Mouse (Mus musculus) limb, embryonic 15.5 days (tissue): ENCODE results near the gene Vwce. TPM values are rescaled to one million over a fixed set of nuclear protein-coding genes. Genes with fewer than 3 reads are reported as not detected.
A peak's percentile ranks its signal among the peaks of the same experiment; 100 is the strongest.

Experiments
- ATAC-seq: fragments of 200-750 bp; cut with Nextera tagmentation; 2 replicates; pipeline ENCODE4 v1.8.0; 2017; ENCODE audit warnings: low read depth, moderate TSS enrichment; ENCODE audit not compliant: insufficient number of reproducible peaks, low FRiP score, low TSS enrichment
- H3K27ac ChIP-seq: fragments of 300-500 bp; sonication (generic); 2 replicates; pipeline ENCODE4 v1.5.1; 2015; ENCODE audit warnings: moderate library complexity, mild to moderate bottlenecking, inconsistent platforms
- H3K27me3 ChIP-seq: fragments of 300-500 bp; sonication (generic); 2 replicates; pipeline ENCODE4 v1.6.1; 2015; ENCODE audit warnings: inconsistent platforms
- H3K36me3 ChIP-seq: fragments of 300-500 bp; sonication (generic); 2 replicates; pipeline ENCODE4 v1.6.1; 2015; ENCODE audit warnings: inconsistent platforms
- H3K4me1 ChIP-seq: fragments of 300-500 bp; sonication (generic); 2 replicates; pipeline ENCODE4 v1.6.1; 2015; ENCODE audit warnings: inconsistent platforms
- H3K4me2 ChIP-seq: fragments of 300-500 bp; sonication (generic); 2 replicates; pipeline ENCODE4 v1.6.1; 2015; ENCODE audit warnings: mild to moderate bottlenecking, inconsistent platforms
- H3K4me3 ChIP-seq: fragments of 300-500 bp; sonication (generic); 2 replicates; pipeline ENCODE4 v1.5.1; 2015; ENCODE audit warnings: mild to moderate bottlenecking, inconsistent platforms
- H3K9ac ChIP-seq: fragments of 300-500 bp; sonication (generic); 2 replicates; pipeline ENCODE4 v1.6.1; 2015; ENCODE audit warnings: inconsistent platforms
- H3K9me3 ChIP-seq: fragments of 300-500 bp; sonication (generic); 2 replicates; pipeline ENCODE4 v1.6.1; 2016; ENCODE audit warnings: inconsistent platforms
- WGBS: fragments of 180-500 bp; shearing (Covaris S2); methylation state at CpG from one replicate; pipeline ENCODE4 v1.1.7; 2015; 5-methylcytosine and 5-hydroxymethylcytosine counted together
- polyA plus RNA-seq: library from polyadenylated mRNA; unstranded; fragments of >200 nt; fragmentation: Nextera tagmentation; extraction: Ambion mirVana; gene quantifications from 2 replicates; pipeline ENCODE4 v1.2.1, GENCODE M21; 2015

Vwce gene
- polyA plus RNA-seq: 2.8 and 3.1 TPM in 2 replicates

DNA sequence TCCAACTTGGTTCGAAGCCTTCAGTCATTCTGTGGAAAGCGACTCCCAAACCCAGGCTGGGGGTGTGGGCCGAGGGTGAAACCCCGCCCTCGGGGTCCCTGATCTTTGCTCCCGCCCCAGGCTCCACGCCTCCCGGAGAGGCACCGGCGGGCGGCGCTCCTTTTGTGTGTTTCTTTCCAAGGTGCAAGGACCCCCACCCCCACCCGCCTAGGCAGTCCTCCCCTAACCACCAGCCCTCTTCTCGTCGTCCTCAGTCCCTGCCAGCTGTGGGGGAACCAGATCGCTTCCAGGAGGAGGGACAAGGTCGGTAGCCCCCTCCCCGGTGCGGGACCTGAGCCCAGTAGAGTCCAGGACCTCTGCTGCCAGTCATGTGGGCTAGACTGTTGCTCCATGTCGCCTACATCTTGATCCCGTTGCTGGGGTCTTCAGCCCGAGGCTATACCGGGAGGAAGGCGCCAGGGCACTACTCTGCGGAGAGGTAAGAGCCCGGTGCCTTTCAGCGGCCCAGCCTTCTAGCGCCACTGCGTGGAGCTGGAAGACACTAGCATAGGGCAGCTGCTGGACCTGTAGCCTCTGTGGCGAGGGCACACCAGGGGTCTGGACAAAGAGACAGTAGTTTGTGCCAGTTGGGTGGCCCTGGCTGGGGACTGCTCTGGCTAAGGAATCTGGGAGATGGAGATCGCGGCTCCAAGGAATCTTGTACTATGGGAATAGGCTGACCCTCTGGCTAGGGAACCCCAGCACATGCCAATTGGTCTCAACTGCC lies at the start of gene Vwce:
Gene Vwce (plus strand): TSS at position 108 of the 766 bp plus-strand sequence.
- peak; percentile 62 for ATAC-seq
- Histone ChIP-seq H3K4me2 (peak within 1 kb of the TSS; percentile 97), H3K36me3 (peaks cover 25% of the 10 kb centered on the region), H3K27me3 (no peaks in the 10 kb centered on the region), H3K4me3 (peak within 1 kb of the TSS; percentile 47), H3K4me1 (peaks cover 22% of the 10 kb centered on the region), H3K9me3 (no peaks in the 10 kb centered on the region), H3K9ac (peak within 1 kb of the TSS; percentile 47), H3K27ac (peak within 1 kb of the TSS; percentile 47)
- WGBS: 1% methylated on average over 32 of the region's 32 CpGs

DNA sequence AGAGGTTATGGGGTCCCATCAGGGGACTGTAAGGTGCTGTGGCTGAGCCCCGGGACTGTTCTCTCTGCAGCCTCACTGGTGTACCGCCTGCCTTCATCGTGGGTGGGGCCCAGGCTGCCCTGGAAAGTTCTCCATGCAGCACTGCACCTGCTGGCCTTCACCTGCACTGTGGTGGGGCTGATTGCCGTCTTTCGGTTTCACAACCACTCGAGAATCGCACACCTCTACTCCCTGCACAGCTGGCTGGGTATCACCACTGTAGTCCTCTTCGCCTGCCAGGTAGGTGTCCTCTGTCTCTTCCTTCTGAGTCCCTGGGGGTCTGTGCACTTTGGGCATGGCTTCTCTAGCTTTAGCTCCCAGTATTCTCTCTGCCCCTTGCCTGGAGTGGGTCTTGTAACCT lies 48.9 kb upstream of the Vwce start:
- no peaks in the 10 kb centered on the region for H3K27me3 ChIP-seq
- H3K9ac ChIP-seq: no peak overlapping the region
- no peak for ATAC-seq
- H3K4me1 ChIP-seq: peaks cover 7% of the 10 kb centered on the region
- no peaks in the 10 kb centered on the region for H3K9me3 ChIP-seq
- H3K36me3 ChIP-seq: peaks cover 23% of the 10 kb centered on the region
- H3K4me3 ChIP-seq: no peak overlapping the region
- WGBS: 88% methylated on average over 8 of the region's 8 CpGs
- no peak overlapping the region for H3K4me2 ChIP-seq
- no peak overlapping the region for H3K27ac ChIP-seq

DNA sequence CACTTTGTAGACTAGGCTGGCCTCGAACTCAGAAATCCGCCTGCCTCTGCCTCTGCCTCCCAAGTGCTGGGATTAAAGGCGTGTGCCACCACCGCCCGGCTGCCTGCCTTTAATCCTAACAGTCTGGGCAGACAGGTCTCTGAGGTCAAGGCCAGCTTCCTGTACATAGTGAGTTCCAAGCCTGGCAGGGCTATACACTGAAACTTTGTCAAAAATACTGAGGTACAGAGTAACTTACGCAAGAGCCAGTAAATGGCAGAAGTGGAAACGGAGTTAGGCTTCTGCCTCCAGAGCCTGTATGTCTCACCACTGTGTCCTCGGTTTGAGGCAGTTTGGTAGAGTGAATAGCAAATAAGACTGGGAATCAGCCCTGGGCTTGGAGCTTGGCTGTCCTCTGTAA lies 46.8 kb upstream of the Vwce start:
- no peak for ATAC-seq
- no peak overlapping the region for H3K9ac ChIP-seq
- WGBS: 86% methylated on average over 8 of the region's 8 CpGs
- H3K4me1 ChIP-seq: peaks cover 7% of the 10 kb centered on the region
- peaks cover 23% of the 10 kb centered on the region for H3K36me3 ChIP-seq
- H3K4me3 ChIP-seq: no peak overlapping the region
- H3K9me3 ChIP-seq: no peaks in the 10 kb centered on the region
- H3K27me3 ChIP-seq: no peaks in the 10 kb centered on the region
- no peak overlapping the region for H3K4me2 ChIP-seq
- no peak overlapping the region for H3K27ac ChIP-seq

DNA sequence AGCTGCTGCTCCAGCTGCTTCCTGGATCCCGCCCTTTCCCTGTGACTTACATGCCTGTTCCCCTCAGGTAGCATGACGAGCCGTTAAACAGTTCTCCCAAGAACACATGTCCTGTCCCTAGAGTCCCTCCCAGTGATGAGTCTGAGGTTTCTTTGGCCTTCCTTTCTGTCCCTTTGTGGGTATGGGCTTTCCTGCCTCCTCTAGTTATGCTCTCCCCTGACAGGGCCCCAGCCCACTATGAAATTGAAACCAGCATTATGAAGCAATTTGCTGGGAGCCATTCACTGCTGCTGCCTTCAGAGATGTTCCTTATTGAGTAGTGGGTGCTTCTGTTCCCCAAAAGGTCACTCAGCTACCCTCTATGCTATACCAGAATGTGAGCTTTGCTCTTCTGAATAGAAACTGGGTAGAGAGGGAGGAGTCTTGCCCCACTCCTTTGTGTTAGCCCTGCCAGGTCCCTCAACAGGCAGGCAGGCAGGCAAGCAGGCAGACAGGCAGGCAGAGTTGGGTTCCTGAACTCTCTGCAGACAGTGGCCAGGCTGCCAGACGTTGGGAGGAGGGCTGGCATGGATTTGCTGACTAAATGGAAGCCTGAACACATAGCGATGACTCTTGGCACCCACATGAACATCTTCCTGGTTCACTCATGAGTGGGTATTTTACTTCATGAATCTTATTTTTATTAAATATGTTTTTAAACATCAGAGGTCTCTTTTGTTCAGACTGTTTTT lies 44.7 kb upstream of the Vwce start:
- peak overlapping the region; percentile 18; the same call in 1 of the 2 replicates for H3K27ac ChIP-seq
- no peak overlapping the region for H3K9ac ChIP-seq
- H3K4me3 ChIP-seq: no peak overlapping the region
- no peak overlapping the region for H3K4me2 ChIP-seq
- H3K9me3 ChIP-seq: no peaks in the 10 kb centered on the region
- ATAC-seq: no peak
- WGBS: 61% methylated on average over 5 of the region's 5 CpGs
- no peaks in the 10 kb centered on the region for H3K27me3 ChIP-seq
- peaks cover 7% of the 10 kb centered on the region for H3K4me1 ChIP-seq
- H3K36me3 ChIP-seq: peaks cover 42% of the 10 kb centered on the region

DNA sequence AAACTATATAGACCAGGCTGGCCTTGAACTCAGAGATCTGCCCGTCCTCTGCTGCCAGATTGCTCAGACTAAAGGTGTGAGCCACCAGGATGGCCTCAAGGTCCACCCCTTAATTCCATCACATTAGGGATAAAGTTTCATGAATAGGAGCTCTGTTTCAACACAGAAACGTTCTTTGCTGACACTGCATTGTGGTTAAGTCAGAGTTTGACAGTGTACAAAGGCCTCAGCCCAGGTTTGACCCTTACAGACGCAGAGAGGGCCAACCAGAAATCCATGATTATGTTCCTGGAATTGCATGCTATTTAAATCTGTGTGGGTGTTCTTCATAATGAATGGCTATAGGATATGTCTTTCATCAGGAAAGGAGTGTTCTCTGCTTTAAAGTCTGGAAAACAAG lies 43.7 kb upstream of the Vwce start:
- Histone ChIP-seq H3K9ac (no peak overlapping the region), H3K9me3 (no peaks in the 10 kb centered on the region), H3K27me3 (no peaks in the 10 kb centered on the region), H3K4me2 (no peak overlapping the region), H3K36me3 (peaks cover 45% of the 10 kb centered on the region), H3K27ac (no peak overlapping the region), H3K4me1 (peaks cover 7% of the 10 kb centered on the region), H3K4me3 (no peak overlapping the region)
- no peak for ATAC-seq
- 65% methylated on average over 3 of the region's 3 CpGs for WGBS

DNA sequence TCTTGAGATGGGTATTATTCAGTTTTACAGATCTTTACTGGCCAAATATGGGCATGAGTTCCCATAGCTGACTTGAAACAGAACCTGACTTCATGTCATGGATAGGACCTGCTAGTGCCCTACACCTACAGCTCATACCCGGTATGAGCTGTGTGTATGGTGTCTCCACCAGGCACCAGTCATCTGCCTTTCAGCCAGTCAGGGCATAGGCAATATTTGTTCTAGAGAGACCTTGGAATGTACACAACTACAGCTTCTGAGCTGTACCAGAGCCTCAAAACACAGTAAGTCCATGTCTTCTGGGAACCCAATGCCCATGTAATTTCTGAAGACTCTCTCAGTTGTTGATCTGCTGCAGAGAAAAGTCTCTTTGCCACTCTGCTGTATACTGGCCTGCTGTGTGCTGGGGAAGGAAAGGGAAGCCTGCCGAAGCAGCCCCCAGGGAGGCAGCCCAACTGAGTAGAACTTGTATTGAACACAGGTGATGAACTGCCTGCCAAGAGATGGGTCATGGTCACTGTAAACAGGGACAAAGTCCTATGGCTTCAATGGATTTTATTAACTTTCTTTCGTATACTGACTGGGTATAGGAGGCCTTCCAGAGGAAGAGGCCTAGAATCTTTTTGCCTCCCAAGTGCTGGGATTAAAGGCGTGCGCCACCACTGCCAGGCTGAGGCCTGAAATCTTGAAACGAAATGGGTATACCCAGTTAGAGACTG lies 42.2 kb upstream of the Vwce start:
- peaks cover 7% of the 10 kb centered on the region for H3K4me1 ChIP-seq
- peak; percentile 62; the same call in 1 of the 2 replicates for ATAC-seq
- no peak overlapping the region for H3K4me2 ChIP-seq
- no peak overlapping the region for H3K9ac ChIP-seq
- no peak overlapping the region for H3K4me3 ChIP-seq
- no peaks in the 10 kb centered on the region for H3K27me3 ChIP-seq
- H3K9me3 ChIP-seq: no peaks in the 10 kb centered on the region
- peaks cover 42% of the 10 kb centered on the region for H3K36me3 ChIP-seq
- 88% methylated on average over 6 of the region's 6 CpGs for WGBS
- no peak overlapping the region for H3K27ac ChIP-seq

DNA sequence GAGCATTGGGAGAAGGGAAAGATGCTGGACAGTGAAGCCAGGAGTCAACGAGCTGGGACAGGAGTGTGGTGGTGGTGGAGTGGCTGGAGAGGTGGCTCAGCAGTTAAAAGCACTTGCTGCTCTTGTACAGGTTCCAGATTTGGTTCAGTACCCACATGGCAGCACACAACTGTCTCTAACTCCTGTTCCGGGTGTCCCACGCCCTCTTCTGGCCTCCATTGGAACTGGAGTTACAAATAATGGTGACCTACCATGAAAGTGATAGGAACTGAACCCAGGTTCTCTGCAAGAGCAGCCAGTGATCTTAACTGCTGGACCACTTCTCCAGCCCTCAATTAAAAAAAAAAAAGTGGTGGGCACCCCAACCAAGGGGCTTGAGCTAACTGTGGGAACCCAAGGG lies 35.8 kb upstream of the Vwce start:
- Histone ChIP-seq H3K9ac (no peak overlapping the region), H3K36me3 (peaks cover 37% of the 10 kb centered on the region)
- 37% methylated on average over 3 of the region's 3 CpGs for WGBS

DNA sequence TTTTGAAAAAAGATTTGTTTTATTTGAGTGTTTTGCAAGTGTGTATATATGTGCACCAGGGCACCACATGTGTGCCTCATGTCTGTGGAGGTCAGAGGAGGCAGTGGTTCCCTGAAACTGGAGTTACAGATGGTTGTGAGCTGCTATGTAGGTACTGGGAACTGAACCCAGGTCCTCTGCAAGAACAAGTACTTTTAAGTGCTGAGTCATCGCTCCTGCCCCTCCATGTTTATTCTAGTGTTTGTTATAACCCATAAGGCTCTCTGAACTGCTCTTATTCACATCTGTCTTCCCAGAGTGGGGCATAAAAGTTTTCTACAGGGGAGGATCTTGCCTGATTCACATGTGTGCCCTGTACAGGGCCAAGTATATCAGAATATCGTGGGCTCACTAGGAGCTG lies 34.4 kb upstream of the Vwce start:
- Histone ChIP-seq H3K4me2 (no peak overlapping the region), H3K4me3 (no peak overlapping the region), H3K27ac (no peak overlapping the region), H3K9me3 (no peaks in the 10 kb centered on the region), H3K36me3 (peaks cover 22% of the 10 kb centered on the region; the same call in 1 of the 2 replicates), H3K9ac (no peak overlapping the region), H3K27me3 (no peaks in the 10 kb centered on the region), H3K4me1 (peaks cover 22% of the 10 kb centered on the region)
- ATAC-seq: no peak
- 84% methylated on average over 2 of the region's 2 CpGs for WGBS

More for the DNA sequence above, 35.8 kb upstream of the Vwce start:
- H3K4me2 ChIP-seq: no peak overlapping the region
- H3K4me3 ChIP-seq: no peak overlapping the region
- no peak overlapping the region for H3K27ac ChIP-seq
- no peaks in the 10 kb centered on the region for H3K27me3 ChIP-seq
- H3K9me3 ChIP-seq: no peaks in the 10 kb centered on the region
- no peak for ATAC-seq
- H3K4me1 ChIP-seq: peaks cover 9% of the 10 kb centered on the region

DNA sequence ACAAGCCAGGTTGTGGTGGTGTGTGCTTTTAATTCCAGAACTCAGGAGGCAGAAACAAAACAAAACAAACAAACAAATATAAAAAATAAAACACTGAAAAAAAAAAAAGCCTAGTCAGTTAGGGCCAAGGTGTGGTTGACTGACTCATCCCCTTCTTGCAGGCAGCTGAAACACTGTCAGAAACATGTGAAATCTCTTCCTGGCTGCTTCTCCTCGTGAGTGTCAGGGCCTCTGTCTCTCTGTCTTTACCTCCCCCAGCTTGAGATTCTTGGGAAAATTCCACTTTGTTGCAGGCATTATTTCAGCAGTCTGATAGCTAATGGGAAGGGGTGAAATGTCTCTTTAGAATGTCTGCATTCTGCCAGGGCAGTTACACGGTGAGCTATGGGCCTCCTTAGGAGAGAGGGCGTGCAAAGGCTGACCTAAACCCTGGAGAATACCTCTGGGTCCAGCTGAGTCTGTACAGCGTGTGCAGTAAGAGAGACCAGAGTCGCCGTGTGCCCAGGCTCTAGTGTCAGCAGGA lies 31.7 kb upstream of the Vwce start:
- peak overlapping the region; percentile 38 for H3K4me3 ChIP-seq
- H3K27me3 ChIP-seq: no peaks in the 10 kb centered on the region
- peak overlapping the region; percentile 49 for H3K4me2 ChIP-seq
- peak overlapping the region; percentile 55 for H3K9ac ChIP-seq
- H3K4me1 ChIP-seq: peaks cover 33% of the 10 kb centered on the region
- H3K9me3 ChIP-seq: no peaks in the 10 kb centered on the region
- peaks cover 14% of the 10 kb centered on the region for H3K36me3 ChIP-seq
- ATAC-seq: no peak
- H3K27ac ChIP-seq: peak overlapping the region; percentile 88
- WGBS: 6% methylated on average over 6 of the region's 6 CpGs

DNA sequence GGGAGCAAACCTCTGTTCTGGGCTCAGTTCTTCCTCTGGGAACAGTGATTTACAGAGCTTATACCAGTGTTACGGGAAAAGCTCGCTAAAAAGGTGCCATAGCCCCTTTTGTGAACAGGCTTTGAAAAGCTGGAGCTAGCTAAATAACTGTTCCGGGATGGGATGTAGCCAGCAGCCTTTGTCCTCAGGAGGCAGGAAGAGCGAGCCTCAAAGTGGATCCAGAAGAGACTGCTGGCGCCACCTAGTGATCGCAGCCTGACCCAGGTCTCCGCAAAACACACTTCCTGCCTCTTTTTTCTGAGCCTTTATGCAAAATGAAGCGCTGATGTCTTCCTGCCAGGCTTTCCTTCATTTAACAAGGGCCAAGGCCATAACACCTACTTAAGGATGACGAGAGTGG lies 31.2 kb upstream of the Vwce start:
- Histone ChIP-seq H3K27ac (peak overlapping the region; percentile 88), H3K4me2 (peak overlapping the region; percentile 49), H3K4me1 (peaks cover 38% of the 10 kb centered on the region), H3K4me3 (peak overlapping the region; percentile 38), H3K27me3 (no peaks in the 10 kb centered on the region), H3K36me3 (peaks cover 19% of the 10 kb centered on the region), H3K9ac (peak overlapping the region; percentile 55), H3K9me3 (no peaks in the 10 kb centered on the region)
- WGBS: 3% methylated on average over 9 of the region's 9 CpGs
- no peak for ATAC-seq

DNA sequence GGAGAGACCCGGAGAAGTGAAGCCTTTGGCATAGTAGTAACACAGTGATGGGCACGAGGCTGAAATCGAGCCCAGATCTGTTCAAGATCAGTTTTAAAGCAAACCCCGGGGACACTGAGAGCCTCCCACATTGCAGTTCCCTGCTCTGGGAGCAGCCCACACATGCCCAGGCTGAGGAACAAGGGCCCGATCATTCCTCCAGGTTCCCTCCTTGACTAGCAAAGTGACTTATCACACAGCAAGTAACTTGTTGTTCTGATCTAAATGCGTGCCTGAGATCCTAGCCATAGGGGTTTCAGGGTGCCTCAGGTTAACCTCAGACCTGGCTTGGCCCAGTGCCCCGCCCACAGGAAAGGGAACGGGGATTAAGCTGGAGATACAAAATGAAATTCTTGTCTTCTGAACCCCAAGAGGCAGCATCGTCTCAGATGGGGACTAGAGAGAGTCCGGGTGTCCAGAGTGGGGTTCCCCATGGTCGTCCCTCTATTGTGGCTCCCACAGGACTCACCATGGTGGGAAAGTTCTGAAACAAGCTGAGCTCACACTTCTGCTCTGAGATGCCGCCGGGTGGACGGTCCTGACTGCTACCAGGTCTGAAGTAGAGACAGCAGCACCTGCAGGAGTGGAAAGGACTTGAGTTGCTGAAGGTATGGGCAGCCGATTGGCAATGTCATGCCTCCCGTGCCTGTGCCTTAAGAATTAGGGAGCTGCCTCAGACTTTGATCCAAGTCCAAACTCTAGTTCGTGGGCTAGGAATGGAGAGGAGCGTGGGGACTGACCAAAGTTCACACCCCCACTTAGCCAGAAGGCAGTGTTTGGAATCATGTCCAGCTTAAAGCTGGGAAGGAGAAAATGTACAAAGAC lies 30.1 kb upstream of the Vwce start:
- no peaks in the 10 kb centered on the region for H3K9me3 ChIP-seq
- 83% methylated on average over 18 of the region's 18 CpGs for WGBS
- 0 out of 2 replicates have a peak overlapping the region, but pooled peaks have one; percentile 14 for H3K9ac ChIP-seq
- peak overlapping the region; percentile 95; the same call in 1 of the 2 replicates for H3K27ac ChIP-seq
- ATAC-seq: no peak
- peaks cover 26% of the 10 kb centered on the region for H3K36me3 ChIP-seq
- H3K27me3 ChIP-seq: no peaks in the 10 kb centered on the region
- no peak overlapping the region for H3K4me2 ChIP-seq
- H3K4me3 ChIP-seq: no peak overlapping the region
- peaks cover 40% of the 10 kb centered on the region for H3K4me1 ChIP-seq
